ENCODE assay signal across 22 mouse cellular contexts in genomic region chr1:130802976-130803375, GRCm38 (mm10). TPM values are rescaled to one million over a fixed set of nuclear protein-coding genes. Genes with fewer than 3 reads are reported as not detected.
DNase-seq lines count a peak whose midpoint lies in the region; ATAC-seq lines count a peak whose summit lies in the region.
"Had no signal": no experiment of that assay in that cellular context is flagged by ENCODE, and none has a peak within 500 bp of the region (broad histone marks: within the 10 kb centered on the region; RNA-seq: fewer than 3 reads in every experiment).

No protein-coding gene starts in this region.

- peak; percentile 12 for DNase-seq in adrenal gland, postnatal 14 days
- DNase-seq in adrenal gland, adult 18-20 months (ENCODE audit: low spot score in 2 of 2) = no peak
- peak; percentile 31 for DNase-seq in kidney, adult 11 months
- peak; percentile 15 for DNase-seq in testis, postnatal 14 days (ENCODE audit: low spot score)
- DNase-seq in testis, postnatal 10 days (ENCODE audit: low spot score) = no peak
- peak; percentile 42 to 63 for DNase-seq in urinary bladder, postnatal 36 days (ENCODE audit: low spot score in 2 of 2)
- DNase-seq in retina, postnatal 1 day = no peak
- DNase-seq: adrenal gland, adult 2 months; cerebellum, postnatal 25 days; liver, embryonic 13.5 days; thymus, postnatal 4 days had no signal

- WGBS in kidney, embryonic 15.5 days = 53% methylated on average over 6 of the region's 6 CpGs

- H3K9ac ChIP-seq in kidney, embryonic 15.5 days = no peak overlapping the region
- H3K9ac ChIP-seq: hindbrain, embryonic 12.5 days; liver, embryonic 13.5 days; lung, embryonic 15.5 days; midbrain, embryonic 13.5 days; stomach, embryonic 15.5 days had no signal

- no peaks in the 10 kb centered on the region for H3K4me1 ChIP-seq in kidney, embryonic 15.5 days
- H3K4me1 ChIP-seq: hindbrain, embryonic 12.5 days; liver, embryonic 13.5 days; lung, embryonic 15.5 days; midbrain, embryonic 13.5 days; stomach, embryonic 15.5 days had no signal

- no peaks in the 10 kb centered on the region for H3K9me3 ChIP-seq in kidney, embryonic 15.5 days (replicated peaks)
- H3K9me3 ChIP-seq: hindbrain, embryonic 12.5 days; liver, embryonic 13.5 days; lung, embryonic 15.5 days; midbrain, embryonic 13.5 days; stomach, embryonic 15.5 days had no signal

- H3K36me3 ChIP-seq in kidney, embryonic 15.5 days = no peaks in the 10 kb centered on the region
- H3K36me3 ChIP-seq: hindbrain, embryonic 12.5 days; liver, embryonic 13.5 days; lung, embryonic 15.5 days; midbrain, embryonic 13.5 days; stomach, embryonic 15.5 days had no signal

- no peak overlapping the region for H3K4me2 ChIP-seq in kidney, embryonic 15.5 days
- H3K4me2 ChIP-seq: hindbrain, embryonic 12.5 days; liver, embryonic 13.5 days; lung, embryonic 15.5 days; midbrain, embryonic 13.5 days; stomach, embryonic 15.5 days had no signal

- H3K4me3 ChIP-seq in kidney, embryonic 15.5 days (replicated peaks) = no peak overlapping the region
- H3K4me3 ChIP-seq: hindbrain, embryonic 12.5 days; layer of hippocampus, adult 2 months; liver, embryonic 13.5 days; lung, embryonic 15.5 days; midbrain, embryonic 13.5 days; stomach, embryonic 15.5 days had no signal

- ATAC-seq in kidney, embryonic 15.5 days (replicated peaks; ENCODE audit: low FRiP score) = no peak
- ATAC-seq: inflammation-experienced regulatory T-cells, adult 6 months; midbrain, embryonic 13.5 days had no signal

- H3K27me3 ChIP-seq in kidney, embryonic 15.5 days = no peaks in the 10 kb centered on the region
- H3K27me3 ChIP-seq: hindbrain, embryonic 12.5 days; liver, embryonic 13.5 days; lung, embryonic 15.5 days; midbrain, embryonic 13.5 days; stomach, embryonic 15.5 days had no signal

- H3K27ac ChIP-seq in kidney, embryonic 15.5 days = no peak overlapping the region
- H3K27ac ChIP-seq: hindbrain, embryonic 12.5 days; layer of hippocampus, adult 2 months; liver, embryonic 13.5 days; lung, embryonic 15.5 days; midbrain, embryonic 13.5 days; stomach, embryonic 15.5 days had no signal

RNA-seq across cellular contexts. Expression of gene Fcamr, which starts 2.3 kb away (rescaled TPM):
- not detected in 2 replicates for total RNA-seq in adrenal gland, postnatal 14 days (2021)
- under 1 TPM in 1 of 2 experiments, not detected in 1; 0.16 TPM for total RNA-seq in adrenal gland, adult 18-20 months (2021)
- not detected in 2 replicates for polyA plus RNA-seq in kidney, embryonic 15.5 days (2015; fragmentation: Nextera tagmentation; extraction: Ambion mirVana)
- total RNA-seq: gastrocnemius, postnatal 4 days; layer of hippocampus, adult 2 months; left cerebral cortex, postnatal 36 days; MEL had no signal
- polyA plus RNA-seq: adrenal gland, adult 2 months; forebrain, embryonic 11.5 days; hindbrain, embryonic 12.5 days; liver, embryonic 13.5 days; lung, embryonic 15.5 days; midbrain, embryonic 13.5 days had no signal

RNA-seq across cellular contexts. Expression of gene Pigr, which starts 23.5 kb away (rescaled TPM):
- 0.19 and 5.1 TPM in 2 replicates for total RNA-seq in adrenal gland, postnatal 14 days (2021)
- total RNA-seq in adrenal gland, adult 18-20 months (2021) = under 1 TPM; 0.19 to 0.50 TPM
- 0.05 TPM in 1 of 2 replicates, not detected in the other for polyA plus RNA-seq in kidney, embryonic 15.5 days (2015; fragmentation: Nextera tagmentation; extraction: Ambion mirVana)
- total RNA-seq: layer of hippocampus, adult 2 months; left cerebral cortex, postnatal 36 days; MEL had no signal
- polyA plus RNA-seq: forebrain, embryonic 11.5 days; hindbrain, embryonic 12.5 days; lung, embryonic 15.5 days; midbrain, embryonic 13.5 days had no signal

Comparison
In these comparisons a context has a peak if more than half of its experiments do, and no peak if none do; other contexts are left out.
1. DNase-seq: peak in adrenal gland, postnatal 14 days (single experiment), kidney, adult 11 months (single experiment), testis, postnatal 14 days (single experiment) and urinary bladder, postnatal 36 days (2 of 2); none in adrenal gland, adult 18-20 months (0 of 2), testis, postnatal 10 days (single experiment) and retina, postnatal 1 day (single experiment).